8 mouse cellular contexts compared by ENCODE assay signal in the genomic region with DNA sequence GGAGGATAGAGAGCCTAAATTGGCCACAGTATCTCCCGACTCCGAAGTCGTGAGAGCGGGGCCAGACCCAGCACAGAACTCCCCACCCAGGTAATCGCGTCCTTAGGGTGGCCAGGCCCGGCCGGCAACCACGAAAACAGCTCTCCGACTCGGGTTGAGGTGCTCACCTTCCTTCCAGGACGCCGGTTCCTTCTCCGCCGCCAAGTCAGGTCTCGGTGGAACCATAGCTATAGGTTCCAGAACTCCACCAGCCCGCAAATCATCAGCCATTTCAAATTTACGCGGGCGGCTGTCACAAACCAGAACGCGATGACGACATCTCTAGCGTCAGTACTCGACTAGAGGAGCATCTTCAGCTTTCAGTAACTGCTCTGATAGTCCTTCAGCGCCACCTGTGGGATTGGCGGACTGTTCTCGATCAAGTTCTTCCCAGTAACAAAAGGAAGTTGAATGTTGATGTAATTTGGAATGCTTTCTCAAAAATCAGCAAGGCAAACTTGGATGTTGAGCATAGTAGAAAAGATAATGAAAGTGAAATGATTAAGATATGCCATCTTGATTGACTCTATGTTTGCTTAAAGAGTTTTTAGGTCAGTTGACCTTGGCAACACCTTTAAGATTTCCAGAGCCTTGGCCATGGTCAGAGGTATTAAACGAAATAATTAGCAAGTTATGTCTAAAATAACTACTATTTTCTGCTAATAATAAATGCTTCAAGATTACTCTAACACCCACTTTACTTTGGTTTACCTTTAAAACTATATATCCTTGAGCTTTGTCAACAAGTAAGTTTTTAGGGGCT. TPM values are rescaled to one million over a fixed set of nuclear protein-coding genes. Genes with fewer than 3 reads are reported as not detected.
DNase-seq lines count a peak whose midpoint lies in the region; ATAC-seq and TF ChIP-seq lines count a peak whose summit lies in the region.

Shcbp1 (minus strand) TSS at position 314 of the 802 bp plus-strand sequence.

- H3K9ac ChIP-seq in kidney, embryonic 14.5 days (ENCODE audit: low read depth, low read length), result peak within 1 kb of the TSS; percentile 76
- H3K9ac ChIP-seq in limb, embryonic 15.5 days, result peak within 1 kb of the TSS; percentile 44

- H3K4me3 ChIP-seq in bone marrow macrophage, adult 2 months (ENCODE audit: insufficient read depth, low read length), result peak within 1 kb of the TSS; percentile 82
- H3K4me3 ChIP-seq in embryonic fibroblast, embryonic 13.5 days (ENCODE audit: insufficient read depth, low read length), result peak within 1 kb of the TSS; percentile 74
- peak within 1 kb of the TSS; percentile 88 for H3K4me3 ChIP-seq in kidney, embryonic 14.5 days (ENCODE audit: low read length)
- H3K4me3 ChIP-seq in limb, embryonic 15.5 days, result peak within 1 kb of the TSS; percentile 76

- DNase-seq in A20 (ENCODE audit: low read depth, low spot score), result peak; percentile 92
- DNase-seq in heart, adult 9 months (ENCODE audit: low spot score in 2 of 2), result peak; percentile 81 to 89
- peak; percentile 79 to 84 for DNase-seq in monocyte, adult 2 months (ENCODE audit: low read depth in 1 of 2, low spot score in 2 of 2)
- peak; percentile 86 to 91 for DNase-seq in spleen, postnatal 36 days (ENCODE audit: low spot score in 2 of 2)

- H3K27ac ChIP-seq in bone marrow macrophage, adult 2 months (ENCODE audit: insufficient read depth, low read depth, low read length), result no peak within 1 kb of the TSS; the same call in 1 of the 2 replicates
- H3K27ac ChIP-seq in embryonic fibroblast, embryonic 13.5 days (ENCODE audit: insufficient read depth, low read length), result no peak within 1 kb of the TSS
- H3K27ac ChIP-seq in kidney, embryonic 14.5 days (ENCODE audit: low read depth, low read length), result no peak within 1 kb of the TSS
- H3K27ac ChIP-seq in limb, embryonic 15.5 days, result no peak within 1 kb of the TSS

- no peaks in the 10 kb centered on the region for H3K27me3 ChIP-seq in kidney, embryonic 14.5 days (ENCODE audit: control insufficient read depth, insufficient read depth, low read length)
- no peaks in the 10 kb centered on the region for H3K27me3 ChIP-seq in limb, embryonic 15.5 days

- no peaks in the 10 kb centered on the region for H3K36me3 ChIP-seq in kidney, embryonic 14.5 days (ENCODE audit: control insufficient read depth, insufficient read depth, low read length)
- H3K36me3 ChIP-seq in limb, embryonic 15.5 days, result no peaks in the 10 kb centered on the region

- peak within 1 kb of the TSS; percentile 67 for H3K4me2 ChIP-seq in kidney, embryonic 14.5 days (replicated peaks; ENCODE audit: low read depth, low read length)
- H3K4me2 ChIP-seq in limb, embryonic 15.5 days, result peak within 1 kb of the TSS; percentile 81

- peak; percentile 94 for ATAC-seq in kidney, embryonic 14.5 days (ENCODE audit: low FRiP score, low TSS enrichment)
- peak; percentile 71; the same call in 1 of the 2 replicates for ATAC-seq in limb, embryonic 15.5 days (ENCODE audit: insufficient number of reproducible peaks, low FRiP score, low TSS enrichment, low read depth)

- no peak for TF ChIP-seq CTCF in bone marrow macrophage, adult 2 months (IDR thresholded peaks at IDR 0.05; ENCODE audit: low read depth, low read length)
- TF ChIP-seq CTCF in embryonic fibroblast, embryonic 13.5 days (IDR thresholded peaks at IDR 0.05; ENCODE audit: borderline replicate concordance, insufficient read depth, low read length), result 0 out of 2 replicates have a peak, but pooled peaks have one; percentile 49

- TF ChIP-seq POLR2A in bone marrow macrophage, adult 2 months (IDR thresholded peaks at IDR 0.05; ENCODE audit: borderline replicate concordance, low read depth, low read length), result no peak
- TF ChIP-seq POLR2A in embryonic fibroblast, embryonic 13.5 days (IDR thresholded peaks at IDR 0.05; ENCODE audit: low read depth, low read length), result no peak

- no peaks in the 10 kb centered on the region for H3K9me3 ChIP-seq in kidney, embryonic 14.5 days (ENCODE audit: control insufficient read depth, low read length)
- H3K9me3 ChIP-seq in limb, embryonic 15.5 days, result no peaks in the 10 kb centered on the region

- H3K4me1 ChIP-seq in bone marrow macrophage, adult 2 months (ENCODE audit: control insufficient read depth, insufficient read depth, low read length), result peaks cover 7% of the 10 kb centered on the region
- no peaks in the 10 kb centered on the region for H3K4me1 ChIP-seq in embryonic fibroblast, embryonic 13.5 days (ENCODE audit: control insufficient read depth, insufficient read depth, low read length)
- H3K4me1 ChIP-seq in kidney, embryonic 14.5 days (ENCODE audit: control insufficient read depth, insufficient read depth, low read length), result peaks cover 5% of the 10 kb centered on the region; the same call in 1 of the 2 replicates
- H3K4me1 ChIP-seq in limb, embryonic 15.5 days, result peaks cover 14% of the 10 kb centered on the region

- 3% methylated on average over 29 of the region's 29 CpGs for WGBS in kidney, embryonic 14.5 days
- WGBS in limb, embryonic 15.5 days, result 3% methylated on average over 29 of the region's 29 CpGs

RNA-seq across cellular contexts. Expression of gene Shcbp1, which starts in this region (rescaled TPM):
- polyA plus RNA-seq in bone marrow macrophage, adult 2 months (2012; ENCODE audit: insufficient read depth, insufficient read length, missing spikeins), result 16.4 and 17.6 TPM in 2 replicates
- polyA plus RNA-seq in embryonic fibroblast, embryonic 13.5 days (2011; ENCODE audit: insufficient read length, low read depth, missing spikeins), result 19.1 and 31.3 TPM in 2 replicates
- polyA plus RNA-seq in kidney, embryonic 14.5 days (2014; fragmentation: Nextera tagmentation; extraction: Ambion mirVana), result 82.6 and 88.3 TPM in 2 replicates
- 57.6 and 57.7 TPM in 2 replicates for polyA plus RNA-seq in limb, embryonic 15.5 days (2015; fragmentation: Nextera tagmentation; extraction: Ambion mirVana)
